Mouse (Mus musculus): ENCODE results near the gene Bmf. TPM values are rescaled to one million over a fixed set of nuclear protein-coding genes. Genes with fewer than 3 reads are reported as not detected.

Bmf gene
- polyA plus RNA-seq (2015; fragmentation: Nextera tagmentation; extraction: Ambion mirVana): 3.3 and 4.3 TPM in 2 replicates

- H3K4me2 ChIP-seq: peak within 1 kb of the TSS; percentile 85
- peaks cover 36% of the 10 kb centered on the region for H3K4me1 ChIP-seq
- 0 out of 2 replicates have a peak, but pooled peaks cover 11% of the 10 kb centered on the region for H3K27me3 ChIP-seq (replicated peaks)
- under 1% methylated on average over 45 of the region's 45 CpGs for WGBS
- H3K4me3 ChIP-seq: peak within 1 kb of the TSS; percentile 85
- H3K9me3 ChIP-seq: 0 out of 2 replicates have a peak, but pooled peaks cover 3% of the 10 kb centered on the region
- H3K36me3 ChIP-seq (replicated peaks): no peaks in the 10 kb centered on the region
- peak within 1 kb of the TSS; percentile 70 for H3K9ac ChIP-seq
- peak within 1 kb of the TSS; percentile 63 for H3K27ac ChIP-seq
- ATAC-seq (replicated peaks): peak; percentile 95
Measured at GRCm38 (mm10) chr2:118549507-118550473, at the start of gene Bmf. TSS of gene Bmf (minus strand) at chr2:118549687.

- Histone ChIP-seq H3K4me3 (peak overlapping the region; percentile 68), H3K9ac (no peak overlapping the region), H3K27me3 (replicated peaks) (no peaks in the 10 kb centered on the region), H3K4me1 (peaks cover 14% of the 10 kb centered on the region), H3K9me3 (no peaks in the 10 kb centered on the region), H3K36me3 (replicated peaks) (no peaks in the 10 kb centered on the region), H3K27ac (no peak overlapping the region), H3K4me2 (peak overlapping the region; percentile 94; the same call in 1 of the 2 replicates)
- no peak for ATAC-seq (replicated peaks)
- 46% methylated on average over 4 of the region's 5 CpGs for WGBS
Measured at GRCm38 (mm10) chr2:118599087-118599486, 49.6 kb upstream of the Bmf start.

GRCm38 (mm10) chr2:118597673-118598568 lies 48.4 kb upstream of the Bmf start, which contains the start of gene Bub1b:
TSS of gene Bub1b (plus strand) at chr2:118598211.
- peaks cover 14% of the 10 kb centered on the region for H3K4me1 ChIP-seq
- peak within 1 kb of the TSS; percentile 68 for H3K4me3 ChIP-seq
- WGBS: 6% methylated on average over 41 of the region's 41 CpGs
- no peaks in the 10 kb centered on the region for H3K27me3 ChIP-seq (replicated peaks)
- H3K27ac ChIP-seq: no peak within 1 kb of the TSS
- H3K9ac ChIP-seq: peak within 1 kb of the TSS; percentile 49; the same call in 1 of the 2 replicates
- H3K4me2 ChIP-seq: peak within 1 kb of the TSS; percentile 94
- no peaks in the 10 kb centered on the region for H3K36me3 ChIP-seq (replicated peaks)
- H3K9me3 ChIP-seq: no peaks in the 10 kb centered on the region
- peak; percentile 99 for ATAC-seq (replicated peaks)

GRCm38 (mm10) chr2:118591083-118591482 lies 41.6 kb upstream of the Bmf start:
- no peak overlapping the region for H3K9ac ChIP-seq
- H3K9me3 ChIP-seq: no peaks in the 10 kb centered on the region
- no peaks in the 10 kb centered on the region for H3K27me3 ChIP-seq (replicated peaks)
- H3K4me1 ChIP-seq: no peaks in the 10 kb centered on the region
- no peak overlapping the region for H3K4me3 ChIP-seq
- WGBS: 93% methylated on average over 4 of the region's 4 CpGs
- H3K27ac ChIP-seq: no peak overlapping the region
- no peak for ATAC-seq (replicated peaks)
- no peak overlapping the region for H3K4me2 ChIP-seq
- no peaks in the 10 kb centered on the region for H3K36me3 ChIP-seq (replicated peaks)

- no peak overlapping the region for H3K4me2 ChIP-seq
- 64% methylated on average over 3 of the region's 3 CpGs for WGBS
- H3K9me3 ChIP-seq: no peaks in the 10 kb centered on the region
- ATAC-seq (replicated peaks): no peak
- no peak overlapping the region for H3K9ac ChIP-seq
- H3K4me1 ChIP-seq: no peaks in the 10 kb centered on the region
- H3K4me3 ChIP-seq: no peak overlapping the region
- H3K36me3 ChIP-seq (replicated peaks): no peaks in the 10 kb centered on the region
- H3K27me3 ChIP-seq (replicated peaks): no peaks in the 10 kb centered on the region
- H3K27ac ChIP-seq: no peak overlapping the region
Measured at GRCm38 (mm10) chr2:118587686-118588085, 38.2 kb upstream of the Bmf start.

- no peaks in the 10 kb centered on the region for H3K4me1 ChIP-seq
- H3K4me2 ChIP-seq: no peak overlapping the region
- WGBS: 88% methylated on average over 5 of the region's 5 CpGs
Measured at GRCm38 (mm10) chr2:118586013-118586412, 36.5 kb upstream of the Bmf start.

GRCm38 (mm10) chr2:118573135-118573534 lies 23.6 kb upstream of the Bmf start:
- H3K4me2 ChIP-seq: no peak overlapping the region
- H3K9me3 ChIP-seq: no peaks in the 10 kb centered on the region
- H3K4me3 ChIP-seq: no peak overlapping the region
- no peaks in the 10 kb centered on the region for H3K4me1 ChIP-seq
- WGBS: 90% methylated on average over 3 of the region's 3 CpGs
- H3K36me3 ChIP-seq (replicated peaks): no peaks in the 10 kb centered on the region
- no peak overlapping the region for H3K27ac ChIP-seq
- ATAC-seq (replicated peaks): no peak
- H3K27me3 ChIP-seq (replicated peaks): no peaks in the 10 kb centered on the region
- H3K9ac ChIP-seq: no peak overlapping the region

More at GRCm38 (mm10) chr2:118586013-118586412, 36.5 kb upstream of the Bmf start:
- H3K9me3 ChIP-seq: no peaks in the 10 kb centered on the region
- no peak overlapping the region for H3K27ac ChIP-seq
- H3K36me3 ChIP-seq (replicated peaks): no peaks in the 10 kb centered on the region
- H3K4me3 ChIP-seq: no peak overlapping the region
- H3K27me3 ChIP-seq (replicated peaks): no peaks in the 10 kb centered on the region
- H3K9ac ChIP-seq: no peak overlapping the region
- ATAC-seq (replicated peaks): no peak

- Histone ChIP-seq H3K27ac (no peak overlapping the region), H3K36me3 (replicated peaks) (no peaks in the 10 kb centered on the region), H3K4me2 (no peak overlapping the region), H3K4me1 (no peaks in the 10 kb centered on the region), H3K9ac (no peak overlapping the region), H3K9me3 (no peaks in the 10 kb centered on the region), H3K4me3 (no peak overlapping the region), H3K27me3 (replicated peaks) (no peaks in the 10 kb centered on the region)
- WGBS: 46% methylated on average over 9 of the region's 9 CpGs
- ATAC-seq (replicated peaks): no peak
Measured at GRCm38 (mm10) chr2:118572183-118572836, 22.8 kb upstream of the Bmf start.

- Histone ChIP-seq H3K4me2 (no peak overlapping the region), H3K9ac (no peak overlapping the region), H3K27me3 (replicated peaks) (no peaks in the 10 kb centered on the region), H3K9me3 (no peaks in the 10 kb centered on the region), H3K4me3 (no peak overlapping the region), H3K27ac (no peak overlapping the region), H3K36me3 (replicated peaks) (no peaks in the 10 kb centered on the region), H3K4me1 (no peaks in the 10 kb centered on the region)
- 96% methylated on average over 2 of the region's 2 CpGs for WGBS
- no peak for ATAC-seq (replicated peaks)
Measured at GRCm38 (mm10) chr2:118570939-118571338, 21.5 kb upstream of the Bmf start.

- H3K4me1 ChIP-seq: no peaks in the 10 kb centered on the region
- H3K4me2 ChIP-seq: no peak overlapping the region
- ATAC-seq (replicated peaks): no peak
- H3K27ac ChIP-seq: no peak overlapping the region
- 88% methylated on average over 8 of the region's 8 CpGs for WGBS
- H3K9ac ChIP-seq: no peak overlapping the region
- H3K9me3 ChIP-seq: no peaks in the 10 kb centered on the region
- no peaks in the 10 kb centered on the region for H3K27me3 ChIP-seq (replicated peaks)
- H3K4me3 ChIP-seq: no peak overlapping the region
- no peaks in the 10 kb centered on the region for H3K36me3 ChIP-seq (replicated peaks)
Measured at GRCm38 (mm10) chr2:118567179-118567578, 17.7 kb upstream of the Bmf start.

GRCm38 (mm10) chr2:118562431-118562830 lies 12.9 kb upstream of the Bmf start:
- H3K27me3 ChIP-seq (replicated peaks): no peaks in the 10 kb centered on the region
- no peaks in the 10 kb centered on the region for H3K36me3 ChIP-seq (replicated peaks)
- H3K27ac ChIP-seq: no peak overlapping the region
- no peaks in the 10 kb centered on the region for H3K9me3 ChIP-seq
- 90% methylated on average over 3 of the region's 3 CpGs for WGBS
- H3K9ac ChIP-seq: no peak overlapping the region
- no peaks in the 10 kb centered on the region for H3K4me1 ChIP-seq
- no peak overlapping the region for H3K4me2 ChIP-seq
- ATAC-seq (replicated peaks): no peak
- H3K4me3 ChIP-seq: no peak overlapping the region

Data from midbrain, embryonic 15.5 days (tissue).